Mouse (Mus musculus): ENCODE measurements around the gene Ccdc102a.

Gene Ccdc102a

DNA sequence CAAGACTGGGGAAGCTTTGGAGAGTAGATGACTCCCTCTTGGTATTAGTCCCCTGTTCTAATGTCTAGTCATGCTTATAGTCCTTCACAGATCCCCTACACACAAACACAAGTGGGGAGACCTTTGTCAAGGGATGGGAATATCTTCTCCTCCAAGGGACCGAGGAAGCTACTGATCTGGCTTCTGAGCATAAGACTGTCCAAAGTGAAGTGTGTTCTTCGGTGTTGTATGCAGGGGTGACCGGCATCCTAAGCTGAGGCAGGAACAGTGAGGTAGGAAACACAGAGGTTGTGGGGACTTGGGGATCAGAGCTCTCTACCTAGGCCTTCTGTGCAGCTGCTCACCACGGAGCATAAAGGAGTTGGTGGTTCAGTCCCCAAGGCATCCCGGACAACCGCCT, 4.3 kb upstream of the Ccdc102a start:
- DNase-seq (ENCODE audit: low spot score in 2 of 2), result no peak

DNA sequence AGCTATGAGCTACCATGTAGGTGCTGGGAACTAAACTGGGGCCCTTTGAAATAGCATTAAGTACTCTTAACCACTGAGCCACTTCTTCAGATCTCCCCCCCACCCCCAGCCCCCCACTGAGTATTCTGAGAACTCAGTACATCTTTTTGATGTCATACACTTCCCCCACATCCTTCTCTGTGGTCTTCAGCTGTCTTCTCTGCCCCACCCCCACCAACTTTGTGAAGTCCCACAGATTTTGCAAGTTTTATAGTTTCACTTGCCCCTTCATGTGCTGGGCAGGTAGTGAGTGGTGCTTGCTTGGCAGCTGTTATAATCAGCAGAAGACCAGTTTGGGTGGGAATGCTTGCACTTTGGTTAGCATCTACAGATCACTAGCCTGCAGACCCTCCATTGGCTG, 1.4 kb upstream of the Ccdc102a start:
- DNase-seq (ENCODE audit: low spot score in 2 of 2), result no peak

GRCm38 (mm10) chr8:94917352-94917751, 546 bp downstream of the Ccdc102a start:
- DNase-seq (ENCODE audit: low spot score in 2 of 2), result peak; percentile 95 to 97

DNA sequence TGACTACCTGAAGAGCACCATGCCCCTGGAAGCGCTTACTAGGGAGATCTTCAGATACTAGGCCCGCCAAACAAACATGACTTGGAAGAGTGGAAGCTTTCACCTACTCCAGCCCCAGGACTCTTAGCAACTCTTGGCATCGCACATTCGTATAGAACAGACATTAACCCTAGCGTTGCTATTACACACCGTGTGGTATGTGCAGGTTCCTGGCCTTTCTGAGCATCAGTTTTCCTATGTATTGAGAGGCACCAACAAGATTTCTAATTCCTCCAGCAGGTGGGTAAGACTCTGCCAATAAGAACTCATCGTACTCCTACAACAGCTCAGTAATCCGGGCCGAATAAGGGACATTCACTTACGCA, 956 bp downstream of the Ccdc102a start:
- DNase-seq (ENCODE audit: low spot score in 2 of 2), result no peak

- no peak for DNase-seq (ENCODE audit: low spot score in 2 of 2)
These were observed 1.5 kb downstream of the Ccdc102a start for GRCm38 (mm10) chr8:94916311-94916959.

GRCm38 (mm10) chr8:94914701-94915101, 3.2 kb downstream of the Ccdc102a start:
- no peak for DNase-seq (ENCODE audit: low spot score in 2 of 2)

DNA sequence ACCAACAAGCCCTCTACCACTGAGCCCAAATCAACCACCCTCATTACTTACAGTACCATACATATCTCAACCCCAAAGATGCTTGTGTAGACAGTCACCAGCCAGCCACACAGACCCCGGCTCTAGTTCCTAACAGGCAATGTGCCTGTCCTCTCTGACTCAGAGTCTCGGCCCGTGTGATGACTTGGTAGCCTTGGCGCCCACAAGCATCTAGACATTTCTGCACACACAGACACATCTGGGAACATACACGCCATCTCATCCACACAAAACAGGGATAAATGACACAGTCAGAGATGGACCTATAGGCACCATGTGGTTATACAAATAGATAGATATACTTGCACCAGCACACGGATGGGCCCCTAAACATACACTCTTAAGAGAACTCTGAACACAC, 3.6 kb downstream of the Ccdc102a start:
- DNase-seq (ENCODE audit: low spot score in 2 of 2), result no peak

DNA sequence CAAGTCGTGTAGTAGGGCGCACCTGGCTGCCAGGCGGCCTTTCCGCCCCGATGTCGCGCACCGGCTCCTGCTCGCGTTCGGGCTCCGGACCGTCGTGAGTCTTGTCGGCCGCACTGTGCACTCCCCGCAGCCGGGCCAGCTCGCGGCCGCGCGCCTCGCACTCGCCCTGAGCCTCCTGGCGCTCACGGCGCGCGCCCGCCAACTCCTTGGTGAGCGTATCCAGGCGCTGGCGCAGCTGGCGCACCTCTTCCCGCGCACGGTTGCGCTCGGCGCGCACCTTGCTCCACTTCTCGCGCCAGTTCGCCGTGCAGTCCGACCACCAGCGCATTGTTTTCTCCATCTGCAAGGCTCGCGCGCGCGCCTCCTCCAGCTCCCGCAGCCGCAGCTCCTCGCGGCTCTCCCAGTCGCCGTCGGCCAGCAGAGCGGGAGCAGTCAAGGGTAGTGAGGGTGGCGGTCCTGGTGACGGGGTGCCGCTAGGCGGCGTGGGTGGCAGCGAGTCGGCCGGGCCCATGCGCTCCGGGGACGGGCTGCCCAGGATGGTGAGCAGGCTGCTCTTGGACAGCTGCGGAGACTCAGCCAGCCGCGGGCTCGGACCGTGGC, 4.7 kb downstream of the Ccdc102a start:
- peak; percentile 60 to 71 for DNase-seq (ENCODE audit: low spot score in 2 of 2)

DNA sequence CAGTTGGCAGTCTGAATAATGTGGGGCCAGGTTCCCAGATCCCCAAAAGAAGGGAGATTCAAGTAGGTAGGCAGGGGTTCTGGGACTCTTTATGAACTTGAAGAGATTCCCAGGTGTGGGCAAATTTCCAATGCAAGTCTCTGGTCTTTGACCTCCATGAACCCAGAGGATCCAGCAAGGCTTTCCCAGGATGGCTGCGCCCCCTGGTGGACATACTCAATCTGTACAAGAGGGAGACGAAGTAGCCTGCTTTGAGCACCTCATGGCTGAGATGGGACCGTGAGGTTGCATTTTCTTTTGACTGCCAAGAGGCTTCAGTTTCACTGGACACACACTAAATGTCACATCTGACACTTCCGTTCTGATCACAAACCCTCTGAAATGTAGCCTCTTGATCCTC, 9.1 kb downstream of the Ccdc102a start:
- peak; percentile 65 to 83 for DNase-seq (ENCODE audit: low spot score in 2 of 2)

GRCm38 (mm10) chr8:94907591-94908300, 10.2 kb downstream of the Ccdc102a start:
- DNase-seq (ENCODE audit: low spot score in 2 of 2), result no peak

DNA sequence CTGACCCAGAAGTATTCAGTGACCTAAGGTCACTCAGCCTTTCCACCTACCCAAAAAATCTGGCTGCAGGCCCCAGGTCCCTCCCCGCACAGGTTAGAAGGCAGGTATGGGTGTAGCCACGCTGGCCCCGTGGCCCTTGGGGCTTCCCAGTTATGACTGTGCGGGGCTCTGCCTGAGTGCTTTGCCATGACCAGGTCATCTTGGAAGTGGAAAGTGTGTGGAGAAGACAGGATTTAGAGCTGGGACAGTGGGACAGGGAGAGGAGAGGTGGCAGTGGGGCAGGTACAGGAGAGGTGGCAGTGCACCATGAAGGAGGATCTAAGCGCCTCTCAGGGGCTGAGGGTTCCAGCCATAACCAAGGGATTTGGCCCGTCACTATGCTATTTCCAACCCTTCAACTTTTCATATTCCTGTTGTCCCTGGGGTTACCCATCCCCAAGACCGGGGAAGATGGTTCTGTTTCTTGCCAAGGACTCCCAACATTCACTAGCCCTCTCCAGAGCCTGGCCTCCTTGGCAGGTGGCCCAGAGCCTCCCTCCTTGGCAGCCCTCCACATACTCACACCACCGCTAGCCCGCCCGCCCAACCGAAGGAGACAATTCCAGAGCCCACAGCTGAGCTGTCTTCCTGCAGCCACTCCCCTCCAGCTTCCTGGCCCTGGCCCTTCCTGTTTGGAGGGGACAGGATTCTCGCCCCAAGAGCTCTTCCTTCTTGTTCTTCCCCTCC, 13.3 kb downstream of the Ccdc102a start:
- DNase-seq (ENCODE audit: low spot score in 2 of 2), result peak; percentile 81 to 90

DNA sequence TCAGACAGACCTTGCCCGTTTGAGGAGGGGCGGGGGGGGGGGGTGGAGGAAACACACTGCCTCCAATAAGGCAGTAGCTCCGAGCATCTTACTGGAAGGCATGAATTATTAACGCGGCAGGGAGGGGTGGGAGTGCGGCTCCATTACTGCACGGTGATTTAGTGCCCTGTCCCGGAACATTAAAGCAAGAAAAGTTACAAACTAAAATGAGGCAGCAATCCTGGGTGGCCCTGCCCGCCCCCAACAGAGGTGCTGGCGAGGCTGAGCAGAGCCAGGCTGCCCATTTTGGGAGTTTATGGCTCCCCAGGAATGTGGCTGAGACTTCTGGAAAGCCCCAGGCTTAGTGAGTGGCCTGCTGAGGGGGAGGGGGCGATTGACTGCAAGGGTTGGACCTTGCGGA, 14.2 kb downstream of the Ccdc102a start:
- peak in 1 of 2 experiments; percentile 54 for DNase-seq (ENCODE audit: low spot score in 2 of 2)

GRCm38 (mm10) chr8:94901031-94901430, 16.9 kb downstream of the Ccdc102a start:
- DNase-seq (ENCODE audit: low spot score in 2 of 2), result no peak

- DNase-seq (ENCODE audit: low spot score in 2 of 2), result no peak
These were observed 17.3 kb downstream of the Ccdc102a start for GRCm38 (mm10) chr8:94900617-94901016.

GRCm38 (mm10) chr8:94899262-94899661, 18.6 kb downstream of the Ccdc102a start:
- no peak for DNase-seq (ENCODE audit: low spot score in 2 of 2)

GRCm38 (mm10) chr8:94892917-94893316, 25.0 kb downstream of the Ccdc102a start:
- DNase-seq (ENCODE audit: low spot score in 2 of 2), result no peak

DNA sequence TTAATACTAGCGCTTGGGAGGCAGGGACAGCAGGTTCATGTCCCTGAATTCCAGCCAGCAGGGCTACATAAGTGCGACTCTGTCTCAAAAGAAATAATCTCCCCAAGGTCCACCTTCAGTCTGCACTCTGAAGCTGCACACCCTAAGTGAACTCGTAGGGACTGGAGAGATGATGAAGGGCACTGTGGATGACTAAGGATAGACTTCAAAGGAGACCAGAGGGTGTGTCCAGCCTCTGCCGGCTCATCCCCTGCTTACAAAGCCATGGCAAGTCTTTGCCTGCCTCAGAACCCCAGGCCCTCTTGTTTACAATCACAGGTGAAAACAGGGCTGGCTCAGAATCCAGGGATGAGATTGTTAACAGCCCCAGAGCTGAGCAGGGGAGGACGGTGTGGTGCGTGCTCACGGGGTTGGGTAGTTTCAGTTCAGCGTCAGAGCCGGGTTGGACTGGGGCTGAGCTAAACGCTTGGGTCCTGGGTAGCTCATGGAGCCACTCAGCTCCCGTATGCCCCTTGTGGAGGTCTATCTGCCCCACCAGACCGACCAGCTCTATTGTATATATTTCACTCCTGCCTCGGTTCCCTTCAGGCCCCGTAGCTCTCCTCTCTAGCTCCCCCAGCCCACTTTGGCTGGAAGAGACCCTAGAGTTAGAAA, 29.4 kb downstream of the Ccdc102a start:
- DNase-seq (ENCODE audit: low spot score in 2 of 2), result no peak

DNA sequence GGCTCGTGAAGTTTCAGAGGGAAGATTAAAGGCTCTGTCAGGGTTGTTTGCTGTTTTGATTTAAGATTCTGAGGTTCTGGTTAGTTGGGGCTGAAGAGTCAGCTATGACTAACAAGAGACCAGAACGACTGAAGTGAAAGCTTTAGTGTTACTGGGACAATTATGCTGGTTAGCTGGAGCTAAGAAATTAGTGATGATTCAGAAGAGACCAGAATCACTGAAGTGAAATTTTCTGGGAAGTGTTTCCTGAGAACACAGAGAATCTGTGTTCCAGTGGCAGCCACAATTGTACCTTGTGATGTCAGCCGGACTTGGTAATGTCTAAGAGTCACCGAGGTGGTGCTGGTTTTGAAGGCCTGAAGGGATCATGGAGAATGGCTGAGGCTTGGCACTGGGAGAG, 37.2 kb downstream of the Ccdc102a start:
- no peak for DNase-seq (ENCODE audit: low spot score in 2 of 2)

DNA sequence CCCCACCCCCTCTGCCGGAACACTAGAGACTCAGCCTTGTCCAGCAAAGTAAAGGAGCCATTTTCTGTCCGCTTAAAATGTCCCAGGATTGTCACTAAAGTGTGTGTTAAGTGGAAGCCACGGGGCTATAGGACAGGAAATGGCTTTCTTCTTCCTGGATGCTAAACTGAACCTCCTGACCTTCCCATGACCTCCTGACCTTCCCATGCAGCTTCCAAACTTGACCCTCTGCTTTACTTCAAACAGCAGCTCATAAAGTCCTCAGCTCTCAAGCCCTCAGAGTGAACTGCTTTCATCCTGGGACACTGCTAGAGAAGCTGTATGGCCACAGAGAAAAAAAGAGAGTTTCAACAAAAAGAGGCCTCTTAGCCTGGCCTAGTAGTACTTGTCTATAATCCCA, 41.1 kb downstream of the Ccdc102a start:
- DNase-seq (ENCODE audit: low spot score in 2 of 2), result no peak

GRCm38 (mm10) chr8:94876197-94876730, 41.6 kb downstream of the Ccdc102a start, which contains the start of gene Dok4:
TSS of gene Dok4 (minus strand) at chr8:94876330.
- peak; percentile 86 to 94 for DNase-seq (ENCODE audit: low spot score in 2 of 2)

DNA sequence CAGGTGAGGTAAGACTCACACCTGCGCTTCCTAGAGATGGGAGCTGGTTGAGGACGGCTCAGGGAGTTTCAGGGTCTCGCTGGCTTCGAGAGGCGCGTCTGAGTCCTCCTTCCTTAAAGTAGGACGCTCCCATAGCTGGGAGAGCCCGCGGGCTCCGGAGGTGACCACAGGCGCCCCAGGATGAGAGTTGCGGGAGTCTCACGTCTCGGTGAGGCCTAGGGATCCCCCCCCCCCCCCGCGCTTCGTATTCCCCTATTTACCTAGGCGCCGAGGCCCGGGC, 42.1 kb downstream of the Ccdc102a start:
- DNase-seq (ENCODE audit: low spot score in 2 of 2), result no peak

Measured in urinary bladder, postnatal 4 days (tissue).